Mouse (Mus musculus): ENCODE measurements around the gene Tff1.

GRCm38 (mm10) chr17:31138398-31138797 is 26.7 kb downstream of the Tff1 start:
- TF ChIP-seq EP300 (IDR thresholded peaks at IDR 0.05; ENCODE audit: insufficient read depth, low read depth, low read length) (no peak), CTCF (IDR thresholded peaks at IDR 0.05) (peak; percentile 90), POLR2A (IDR thresholded peaks at IDR 0.05; ENCODE audit: insufficient read depth, low read depth, low read length) (no peak)

All from heart, adult 2 months (tissue).